Mouse (Mus musculus): ENCODE results near the gene Lmod3.
A peak's percentile ranks its signal among the peaks of the same experiment; 100 is the strongest.
"Not testable (repeated sequence)": the region's sequence is repeated elsewhere in the genome, so short reads cannot be mapped to it uniquely, and the experiment has no call there.

Gene Lmod3

DNA sequence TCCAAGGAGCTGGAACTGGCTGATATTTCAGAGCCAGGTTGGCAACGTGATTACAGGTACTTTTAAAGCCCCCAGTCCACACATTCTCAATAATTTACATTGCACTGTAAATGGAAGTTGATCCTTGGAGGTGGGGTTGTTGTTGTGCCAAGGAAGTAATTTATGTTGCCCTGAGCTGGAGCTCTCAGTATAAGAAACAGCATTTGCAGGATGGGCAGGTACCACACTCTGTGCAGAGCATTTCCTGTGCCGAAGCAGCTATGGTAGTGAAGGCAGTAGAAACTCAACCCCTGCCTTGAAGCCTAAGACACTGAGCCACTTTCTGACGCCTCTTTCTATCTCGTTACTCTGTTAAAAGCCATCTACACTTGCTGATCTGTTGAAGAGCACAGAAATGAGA, 23.2 kb upstream of the Lmod3 start:
- DNase-seq = no peak

DNA sequence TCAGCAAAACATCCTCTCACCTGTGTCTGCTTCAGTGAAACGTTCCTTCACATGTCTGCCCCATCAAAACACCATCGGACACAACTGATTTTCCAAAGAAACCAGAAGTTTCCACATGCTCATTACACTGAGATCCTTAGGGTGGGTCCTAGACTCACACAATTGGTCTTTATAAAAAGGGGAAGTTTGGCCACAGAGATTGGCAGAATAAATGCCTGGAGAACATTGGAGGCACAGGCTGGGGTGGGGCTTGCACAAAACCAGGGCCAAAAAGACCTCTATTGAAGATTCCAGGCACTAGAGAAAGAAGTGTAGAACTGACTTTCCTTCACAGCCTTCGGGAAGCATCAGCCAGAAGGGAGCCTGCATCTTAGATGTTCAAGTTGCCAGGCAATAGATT, 21.2 kb upstream of the Lmod3 start:
- DNase-seq = no peak

DNA sequence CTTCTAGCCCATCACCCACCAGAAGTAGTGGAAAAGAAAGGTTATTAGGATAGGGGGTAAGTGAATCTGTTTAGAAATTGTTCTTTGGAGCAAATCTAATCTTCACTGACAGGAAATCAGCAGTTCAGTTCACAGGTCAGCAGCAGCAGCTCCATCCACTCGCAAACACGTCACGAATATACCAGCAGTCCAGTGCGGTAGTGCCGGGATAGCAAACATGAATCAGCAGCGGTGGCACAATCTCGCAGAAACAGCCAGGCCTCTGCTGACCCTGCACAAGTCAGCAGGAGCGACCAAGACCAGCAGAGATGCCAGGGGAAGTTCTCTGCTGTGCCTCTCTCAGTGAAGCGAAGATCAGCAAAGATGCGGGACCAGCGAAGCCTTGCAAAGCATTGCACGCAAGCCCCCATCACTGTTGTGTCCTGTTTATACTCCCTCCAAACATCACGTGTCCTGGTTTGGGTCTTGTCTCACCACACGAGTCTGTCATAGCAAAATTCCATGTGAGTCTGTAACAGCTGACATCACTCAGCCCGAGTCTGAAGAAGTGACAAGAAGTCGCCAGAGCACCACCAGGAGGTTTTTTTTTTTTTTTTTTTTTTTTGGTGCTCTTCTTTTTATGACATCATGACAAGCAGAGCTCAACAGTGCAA, 20.6 kb upstream of the Lmod3 start:
- peak; percentile 54 for DNase-seq

DNA sequence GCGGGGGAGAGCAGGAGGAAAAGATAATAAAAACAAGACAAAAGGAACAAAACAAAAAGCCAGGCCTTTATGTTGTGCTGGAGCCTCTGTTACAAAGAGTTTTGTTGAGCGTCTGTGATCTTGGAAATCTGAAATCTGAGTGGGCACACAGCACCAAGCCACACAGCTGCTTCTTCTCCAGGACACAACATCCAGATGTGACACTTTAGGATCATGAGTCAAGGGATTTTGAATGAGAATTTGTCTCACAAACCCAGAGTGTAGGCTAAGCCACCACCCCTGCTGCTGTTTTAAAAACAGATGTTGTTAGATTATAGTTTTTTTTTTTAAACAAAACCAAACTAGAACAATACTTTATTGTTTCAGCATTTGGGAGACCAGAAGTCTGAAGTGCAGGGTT, 19.8 kb upstream of the Lmod3 start:
- peak; percentile 63 for DNase-seq

DNA sequence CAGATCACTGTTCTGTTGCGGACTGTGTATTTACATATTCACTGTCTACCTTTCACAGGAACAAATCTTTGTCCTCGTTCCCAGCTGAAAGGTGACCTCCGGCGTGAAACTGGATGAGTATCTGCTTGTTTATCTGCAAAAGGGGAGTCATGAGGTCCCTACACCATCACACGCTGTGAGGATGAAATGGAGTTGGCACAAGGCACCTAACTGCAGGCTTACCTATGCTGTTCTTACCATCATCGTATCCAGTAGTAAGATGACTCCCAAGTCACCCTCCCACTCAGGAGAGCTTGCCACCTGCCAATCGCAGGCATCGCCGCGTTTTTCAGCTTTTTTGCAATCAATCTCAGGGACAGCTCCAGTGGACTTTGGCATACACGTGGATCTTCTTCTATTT, 17.0 kb upstream of the Lmod3 start:
- no peak for DNase-seq

DNA sequence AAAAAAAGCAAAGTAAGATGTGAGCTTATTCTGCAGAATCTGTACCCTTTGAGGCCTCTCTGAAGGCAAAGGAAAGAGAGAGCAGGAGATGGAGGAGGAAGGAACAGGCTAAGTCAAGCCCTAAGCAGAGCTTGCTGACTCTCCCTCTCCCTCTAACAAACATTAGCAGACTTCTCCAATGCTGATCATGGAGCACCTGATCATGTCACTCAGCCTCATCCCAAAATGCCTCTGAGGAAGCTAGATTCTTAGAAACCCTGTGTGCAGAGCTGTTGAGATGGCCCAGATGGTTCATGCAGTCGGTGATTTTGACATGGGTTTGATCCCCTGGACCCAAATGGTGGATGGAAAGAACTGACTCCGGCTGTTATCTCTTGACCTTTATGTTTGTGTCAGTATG, 14.6 kb upstream of the Lmod3 start:
- DNase-seq = no peak

DNA sequence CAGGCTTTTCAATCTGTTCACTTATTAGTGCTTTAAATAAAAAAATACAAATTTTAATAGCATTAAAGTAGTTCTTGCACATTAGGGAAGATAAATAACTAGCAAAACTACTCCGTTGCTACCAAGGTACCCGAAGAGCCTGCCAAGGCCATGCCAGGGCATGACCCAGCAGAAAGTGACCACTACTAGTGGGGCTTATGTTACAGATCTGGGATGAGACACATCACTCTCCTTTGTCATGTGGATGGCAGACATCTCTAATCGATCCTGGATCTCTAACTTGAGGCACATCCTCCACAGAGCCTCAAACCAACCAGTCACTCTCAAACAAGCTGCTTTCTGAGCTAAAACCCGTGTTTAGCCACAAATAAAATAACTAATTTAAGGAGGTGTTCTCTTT, 14.1 kb upstream of the Lmod3 start:
- DNase-seq = no peak

DNA sequence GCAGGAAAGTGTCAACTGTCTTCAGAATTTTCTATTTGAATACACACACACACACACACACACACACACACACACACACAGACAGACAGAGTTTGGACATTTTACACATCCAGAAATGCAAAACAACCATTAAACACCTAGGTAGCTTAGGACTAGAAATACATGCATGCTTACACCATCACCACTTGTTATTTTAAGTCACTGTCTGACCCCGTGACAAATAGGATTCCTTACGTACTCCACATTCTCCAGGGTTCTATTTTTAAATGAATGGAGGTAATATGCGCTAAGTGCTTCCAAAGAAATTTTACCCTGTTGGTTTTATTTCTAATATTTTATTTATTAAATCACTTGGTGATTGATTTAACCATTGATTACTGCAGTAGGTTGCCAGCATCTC, 13.1 kb upstream of the Lmod3 start:
- DNase-seq = no peak

DNA sequence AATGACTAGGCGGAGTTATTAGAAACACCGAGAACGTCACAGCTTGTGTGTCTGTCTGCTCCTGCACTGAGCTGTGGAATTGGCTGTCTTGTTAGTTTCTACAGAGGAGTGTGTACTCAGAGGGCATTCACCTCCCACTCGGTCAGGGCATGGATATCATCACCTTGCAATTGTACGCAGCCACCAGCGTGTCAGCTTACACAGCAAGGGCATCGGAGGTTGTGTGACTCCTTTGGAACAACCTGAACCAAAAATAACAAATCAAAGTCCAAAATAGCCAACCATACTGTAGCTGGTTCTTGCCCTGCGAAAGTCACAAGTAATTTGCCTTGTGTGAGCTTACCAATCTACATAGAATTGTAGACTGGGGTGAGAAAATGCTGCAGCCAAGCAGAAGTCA, 12.7 kb upstream of the Lmod3 start:
- DNase-seq = no peak

DNA sequence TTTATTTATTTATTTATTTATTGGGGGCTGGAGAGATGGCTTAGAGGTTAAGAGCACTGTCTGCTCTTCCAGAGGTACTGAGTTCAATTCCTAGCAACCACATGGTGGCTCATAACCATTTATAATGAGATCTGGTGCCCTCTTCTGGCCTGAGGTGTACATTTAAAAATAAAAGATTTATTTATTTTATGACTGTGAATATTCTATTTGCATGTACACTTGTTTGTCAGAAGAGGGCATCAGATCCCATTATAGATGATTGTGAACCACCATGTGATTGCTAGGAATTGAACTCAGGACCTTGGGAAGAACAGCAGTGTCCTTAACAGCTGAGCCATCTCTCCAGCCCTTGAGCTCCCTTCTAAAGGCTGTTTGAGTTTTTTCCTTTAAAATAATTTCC, 11.2 kb upstream of the Lmod3 start:
- not testable (repeated sequence) for DNase-seq

DNA sequence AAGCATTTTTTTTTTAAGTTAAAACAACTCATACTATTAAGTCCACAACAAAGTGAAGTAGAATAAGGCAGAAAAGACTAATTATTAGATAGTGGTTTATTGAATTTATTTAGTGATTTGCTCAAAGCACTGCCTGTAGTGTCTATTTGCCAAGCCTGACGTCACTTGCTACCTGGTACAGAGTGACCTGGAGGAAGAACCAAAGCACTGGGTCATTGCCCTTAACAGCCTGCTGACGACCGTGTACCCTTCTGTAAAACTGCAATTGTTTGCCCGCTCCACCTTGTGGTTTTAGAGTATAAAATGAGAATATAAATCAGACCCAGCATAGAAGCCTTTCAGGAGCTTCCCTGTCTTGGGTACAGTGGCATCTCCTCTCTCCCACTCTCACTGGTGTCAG, 9.7 kb upstream of the Lmod3 start:
- DNase-seq = no peak

DNA sequence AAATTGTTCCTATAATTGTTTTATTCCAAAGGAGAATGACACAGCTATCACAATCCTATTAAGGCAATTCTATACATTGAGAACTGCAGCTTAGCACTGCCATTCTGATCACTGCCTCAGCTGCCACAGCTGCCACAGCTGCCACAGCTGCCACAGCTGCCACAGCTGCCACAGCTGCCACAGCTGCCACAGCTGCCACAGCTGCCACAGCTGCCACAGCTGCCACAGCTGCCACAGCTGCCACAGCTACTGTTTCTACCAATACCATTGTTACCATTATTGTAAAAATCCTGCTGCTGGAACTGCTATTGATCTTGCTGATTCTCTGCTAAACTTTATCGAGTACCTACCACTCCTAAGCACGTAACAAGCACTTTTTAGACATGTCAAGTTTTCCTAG, 7.4 kb upstream of the Lmod3 start:
- not testable (repeated sequence) for DNase-seq

DNA sequence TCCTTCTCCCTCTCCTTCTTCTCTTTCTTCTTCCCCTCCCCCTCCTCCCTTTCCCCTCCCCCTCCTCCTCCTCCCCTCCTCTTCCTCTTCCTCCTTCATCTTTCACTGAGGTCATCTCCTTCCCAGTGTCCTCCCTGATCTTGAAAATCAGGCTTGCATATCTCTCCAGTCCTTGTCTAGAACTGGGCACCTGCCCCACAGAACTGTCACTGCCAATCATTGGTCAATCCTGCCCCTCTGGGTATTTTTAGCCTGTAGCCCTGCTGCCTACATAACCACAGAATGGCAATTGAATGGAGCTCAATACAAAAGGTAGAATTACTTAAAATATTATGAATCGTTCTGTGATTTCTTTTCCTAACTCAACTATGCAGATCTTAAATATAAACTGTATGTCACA, 5.9 kb upstream of the Lmod3 start:
- no peak for DNase-seq

DNA sequence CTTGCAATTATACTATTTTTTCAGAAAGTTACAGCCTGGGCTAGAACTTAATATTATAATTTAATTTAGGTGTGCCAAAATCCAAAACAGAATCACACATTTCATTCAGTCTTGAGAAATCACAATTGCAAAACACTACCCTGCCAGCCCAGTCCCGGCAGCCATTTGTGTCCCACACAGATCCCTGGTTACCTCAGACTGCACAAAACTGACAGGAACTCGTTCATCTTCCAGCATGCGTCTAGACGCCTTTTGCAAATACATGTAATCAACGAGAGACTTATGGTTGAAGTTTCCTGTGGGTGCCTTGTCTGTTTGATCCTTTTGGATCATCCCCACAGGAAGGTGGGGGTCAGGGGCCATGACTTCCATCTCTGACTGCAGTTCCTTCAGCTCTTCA, 473 bp downstream of the Lmod3 start:
- no peak for DNase-seq

DNA sequence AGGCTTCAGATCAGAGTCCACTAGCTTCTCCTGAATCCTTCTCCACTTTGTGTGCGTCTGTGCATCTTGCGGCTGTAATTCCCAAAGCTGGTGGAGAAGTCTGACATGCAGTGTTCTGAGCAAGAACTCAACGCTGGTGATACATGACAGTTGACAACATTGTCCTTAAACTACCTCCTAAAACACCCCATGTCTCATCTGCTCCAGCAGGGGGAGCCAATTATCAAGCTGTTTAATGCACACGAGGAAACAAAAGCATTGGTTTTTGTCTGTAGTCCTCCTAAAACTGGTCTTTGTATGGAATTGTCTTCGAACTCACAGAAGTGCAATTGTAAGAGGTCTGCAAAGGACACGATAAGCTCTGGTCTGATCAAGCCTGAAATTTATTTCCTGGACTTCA, 1.6 kb downstream of the Lmod3 start:
- peak; percentile 77 for DNase-seq

DNA sequence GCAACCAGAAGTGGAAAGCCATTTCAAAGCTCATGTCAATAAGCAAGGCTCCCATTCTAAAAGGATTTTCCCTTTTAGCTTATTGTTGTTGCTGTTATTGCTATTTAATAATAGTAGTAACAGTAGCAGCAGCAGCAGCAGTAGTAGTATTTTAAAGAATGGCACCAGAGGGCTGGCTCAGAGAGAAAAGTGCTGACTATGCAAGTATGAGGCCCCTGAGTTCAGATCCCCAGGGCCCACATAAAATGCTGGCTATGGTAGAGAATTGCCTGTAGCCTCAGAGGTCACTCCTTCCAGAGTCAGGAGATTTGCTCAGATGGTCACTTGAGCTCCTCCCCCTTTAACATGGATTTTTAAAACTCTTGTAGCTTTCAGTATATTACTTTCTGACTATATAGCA, 7.4 kb downstream of the Lmod3 start:
- no peak for DNase-seq

DNA sequence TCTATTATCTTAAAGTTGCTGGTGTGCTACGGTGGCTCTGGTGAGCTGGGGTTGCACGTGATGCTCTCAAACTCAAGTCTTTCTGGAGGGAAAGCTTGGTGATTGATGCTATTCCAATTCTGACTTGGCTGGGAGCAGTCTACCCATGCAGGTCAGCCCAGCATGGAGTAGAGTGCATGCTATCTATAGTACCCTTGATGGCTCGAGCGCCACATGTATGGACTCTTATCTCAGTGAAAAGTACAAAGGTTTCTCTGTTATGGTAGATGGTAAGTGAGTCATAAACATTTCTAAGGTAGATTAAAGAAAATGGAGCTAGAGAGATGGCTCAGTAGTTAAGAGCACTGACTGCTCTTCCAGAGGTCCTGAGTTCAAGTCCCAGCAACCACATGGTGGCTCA, 10.0 kb downstream of the Lmod3 start:
- no peak for DNase-seq

DNA sequence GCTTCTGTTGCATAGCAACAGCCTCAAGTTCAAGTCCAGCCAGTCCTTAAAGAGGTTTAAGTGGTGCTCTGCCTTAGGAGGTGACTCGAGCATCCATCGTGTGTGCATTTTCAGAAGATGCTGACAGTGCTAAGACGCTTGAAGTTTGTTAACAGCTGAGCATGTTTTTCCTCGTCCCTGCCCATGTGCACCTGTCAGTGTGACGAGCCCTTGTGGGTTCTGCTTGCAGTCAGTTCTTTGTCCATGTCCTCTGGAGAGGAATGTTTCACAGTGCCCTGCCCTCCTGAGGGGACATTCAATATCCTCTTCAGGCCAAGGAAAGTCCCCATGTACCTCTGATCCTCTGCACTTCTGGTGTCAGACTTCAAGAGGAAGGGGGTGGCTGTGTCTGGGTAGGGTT, 12.5 kb downstream of the Lmod3 start:
- DNase-seq = no peak

DNA sequence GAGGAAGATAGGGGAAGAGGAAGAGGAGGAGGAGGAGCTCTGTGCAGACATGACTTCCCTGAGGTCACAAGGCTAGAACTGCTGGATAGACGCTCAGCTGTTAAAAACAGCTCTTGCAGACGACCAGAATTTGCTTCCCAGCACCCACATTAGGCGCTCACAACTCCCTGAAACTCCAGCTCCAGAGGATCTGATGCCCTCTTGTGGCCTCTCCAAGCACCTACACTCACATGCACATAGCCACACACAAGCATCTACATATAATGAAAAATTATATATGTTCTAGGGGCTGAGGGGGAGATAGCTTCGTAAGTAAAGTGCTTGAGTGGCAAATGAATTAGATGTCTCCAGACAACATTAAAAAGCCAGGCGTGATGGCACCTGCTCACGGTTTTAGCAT, 13.2 kb downstream of the Lmod3 start:
- no peak for DNase-seq

DNA sequence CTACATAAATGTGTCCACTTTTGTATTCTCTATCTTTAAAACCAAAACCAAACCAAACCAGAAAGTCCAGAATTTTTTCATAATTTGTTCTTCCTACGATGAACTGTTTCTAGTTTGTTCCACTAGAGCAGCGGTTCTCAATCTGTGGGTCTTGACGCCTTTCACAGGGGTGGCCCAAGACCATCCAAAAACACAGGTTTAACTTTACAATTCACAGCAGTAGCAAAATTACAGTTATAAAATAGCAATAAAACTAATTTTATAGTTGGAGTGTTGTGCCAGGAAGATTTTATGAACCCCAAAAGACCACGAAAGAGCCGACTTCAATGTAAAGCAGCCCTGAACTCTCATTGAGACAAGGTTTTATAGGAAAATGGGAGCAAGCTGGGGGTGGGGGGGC, 16.5 kb downstream of the Lmod3 start:
- no peak for DNase-seq

DNA sequence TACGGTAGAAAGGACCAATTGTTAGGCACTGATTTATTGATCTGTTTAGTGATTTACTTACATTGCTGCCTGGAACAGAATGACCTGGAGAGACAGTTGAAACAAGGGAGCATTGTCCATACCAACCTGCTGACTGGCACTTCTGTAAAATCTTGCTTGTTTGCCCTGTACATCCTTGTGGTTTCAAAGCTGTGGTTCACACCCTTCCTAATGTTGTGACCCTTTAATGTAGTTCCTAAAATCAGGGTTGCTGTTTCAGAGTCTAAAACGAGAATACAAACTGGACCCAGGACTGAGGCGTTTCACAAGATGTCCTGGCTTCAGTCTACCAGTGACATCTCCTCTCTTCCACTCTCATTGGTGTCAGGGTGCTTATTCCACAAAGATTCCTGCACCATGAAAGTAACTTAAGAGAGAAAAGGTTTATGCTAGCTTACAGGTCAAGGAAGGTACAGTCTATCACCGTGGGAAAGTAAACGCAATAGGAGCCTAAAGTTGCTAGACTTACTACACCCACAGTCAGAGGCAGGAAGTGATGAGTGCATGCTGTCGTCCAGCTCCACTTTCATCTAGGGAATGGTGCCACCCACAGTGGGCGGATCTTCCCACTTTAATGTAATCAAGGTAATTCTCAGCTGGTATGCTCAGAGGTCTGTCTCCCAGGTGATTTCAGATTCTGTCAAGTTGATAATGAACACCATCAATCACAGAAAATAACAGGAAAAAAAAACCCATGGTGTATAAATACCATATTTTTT, 17.5 kb downstream of the Lmod3 start:
- DNase-seq = no peak

DNA sequence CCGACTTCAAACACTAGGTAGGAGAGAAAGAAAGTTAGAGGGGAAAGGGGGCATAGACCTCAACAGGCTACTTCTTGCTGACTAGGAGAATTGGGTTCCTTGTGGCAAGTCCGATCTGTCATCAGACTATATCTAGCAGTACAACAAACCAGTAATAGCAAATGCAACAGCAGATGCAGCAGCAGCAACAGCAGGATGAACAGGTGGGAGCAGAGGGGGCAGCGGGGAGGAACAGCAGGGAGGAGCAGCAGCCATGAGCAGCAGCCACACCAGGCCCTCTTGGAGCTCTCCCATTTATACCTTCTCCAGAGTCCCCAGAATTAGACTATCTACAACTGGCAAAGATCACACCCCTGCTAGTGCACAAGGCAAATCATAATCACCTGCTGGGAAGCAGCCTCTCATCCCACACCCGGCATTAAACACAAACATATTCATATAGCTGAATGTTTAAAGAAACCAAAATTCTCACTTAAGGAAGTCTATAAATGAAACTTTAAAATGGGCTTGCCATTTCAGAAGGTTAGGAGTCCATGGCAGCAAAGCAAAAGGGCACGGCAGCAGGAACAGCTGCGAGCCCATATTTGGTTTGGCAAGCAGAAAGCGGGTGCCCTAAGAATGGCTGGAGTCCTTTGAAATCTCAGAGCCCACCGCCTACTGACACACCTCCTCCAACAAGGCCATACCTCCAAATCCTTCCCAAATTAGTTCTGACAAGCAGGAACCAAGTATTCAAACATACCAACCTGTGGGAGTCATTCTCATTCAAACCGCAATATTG, 25.3 kb downstream of the Lmod3 start:
- no peak for DNase-seq

DNA sequence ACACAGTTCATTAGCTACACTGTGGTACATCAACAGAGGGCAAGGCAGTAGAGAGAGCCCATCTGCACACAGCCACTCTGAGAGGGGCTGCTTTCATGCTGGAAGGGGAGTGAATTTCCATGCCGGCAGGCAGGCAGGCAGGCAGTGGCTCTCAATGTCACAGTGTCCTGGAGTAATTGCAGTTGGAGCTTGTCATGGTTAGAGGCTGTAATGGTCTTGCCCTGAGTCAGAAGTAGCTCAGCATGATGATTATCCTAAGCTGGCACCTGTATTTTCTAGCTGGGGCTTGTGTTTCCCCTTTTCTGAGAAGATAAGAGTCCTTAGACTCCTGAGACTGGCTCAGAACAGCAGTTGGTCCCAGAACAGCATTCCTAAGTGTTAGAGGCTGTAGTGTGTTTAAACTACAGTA, 26.5 kb downstream of the Lmod3 start:
- no peak for DNase-seq

DNA sequence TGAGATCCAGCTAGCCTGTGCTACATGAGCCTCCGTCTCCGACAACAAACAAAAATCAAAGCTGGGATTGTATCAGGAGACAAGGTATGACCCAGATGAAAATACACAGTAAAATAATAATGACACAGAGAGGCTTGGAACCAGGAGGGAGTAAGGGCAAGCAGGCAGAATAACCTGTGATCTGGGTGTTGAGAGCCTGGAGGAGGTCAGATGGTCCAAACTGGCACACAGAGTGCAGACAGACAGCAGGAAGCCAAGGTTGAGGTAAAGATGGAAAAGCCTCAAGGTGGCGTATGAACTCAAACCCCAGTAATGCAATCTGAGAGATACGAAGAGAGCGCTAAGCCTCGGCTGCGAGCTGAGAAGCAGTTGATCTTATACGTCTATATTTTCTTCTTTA, 28.1 kb downstream of the Lmod3 start:
- no peak for DNase-seq

Data from lung, postnatal 10 days (tissue).